Mouse (Mus musculus) hindbrain, embryonic 16.5 days (tissue): Measurements from ENCODE around the gene Lbhd2. TPM values are rescaled to one million over a fixed set of nuclear protein-coding genes. Genes with fewer than 3 reads are reported as not detected.

Experiments
- ATAC-seq: fragments of 200-750 bp; cut with Nextera tagmentation; 2 replicates; pipeline ENCODE4 v1.8.0; 2017; ENCODE audit warnings: moderate TSS enrichment, moderate library complexity
- H3K27ac ChIP-seq: fragments of 300-500 bp; sonication (generic); 2 replicates; pipeline ENCODE4 v1.5.1; 2014; ENCODE audit warnings: low read depth, mild to moderate bottlenecking, control low read depth, low read length, moderate library complexity
- H3K27me3 ChIP-seq: fragments of 300-500 bp; sonication (generic); replicated peaks from 2 replicates; pipeline ENCODE4 v1.6.1; 2014; ENCODE audit warnings: low read length; ENCODE audit not compliant: control insufficient read depth, insufficient read depth
- H3K36me3 ChIP-seq: fragments of 300-500 bp; sonication (generic); 2 replicates; pipeline ENCODE4 v1.6.1; 2014; ENCODE audit warnings: mild to moderate bottlenecking, low read length, moderate library complexity, mixed read lengths; ENCODE audit not compliant: control insufficient read depth, insufficient read depth
- H3K4me1 ChIP-seq: fragments of 300-500 bp; sonication (generic); 2 replicates; pipeline ENCODE4 v1.6.1; 2014; ENCODE audit warnings: low read depth, low read length; ENCODE audit not compliant: control insufficient read depth, insufficient read depth
- H3K4me2 ChIP-seq: fragments of 300-500 bp; sonication (generic); 2 replicates; pipeline ENCODE4 v1.6.1; 2014; ENCODE audit warnings: mild to moderate bottlenecking, low read length, control low read depth, moderate library complexity
- H3K4me3 ChIP-seq: fragments of 300-500 bp; sonication (generic); 2 replicates; pipeline ENCODE4 v1.5.1; 2014; ENCODE audit warnings: mild to moderate bottlenecking, low read length, control low read depth, moderate library complexity
- H3K9ac ChIP-seq: fragments of 300-500 bp; sonication (generic); 2 replicates; pipeline ENCODE4 v1.6.1; 2014; ENCODE audit warnings: low read depth, mild to moderate bottlenecking, control low read depth, low read length, moderate library complexity
- H3K9me3 ChIP-seq: fragments of 300-500 bp; sonication (generic); 2 replicates; pipeline ENCODE4 v1.6.1; 2014; ENCODE audit warnings: mild to moderate bottlenecking, low read length, moderate library complexity; ENCODE audit not compliant: control insufficient read depth
- WGBS: fragments of 180-500 bp; shearing (Covaris S2); extraction: QIAGEN DNeasy Blood & Tissue Kit; methylation state at CpG from one replicate; pipeline ENCODE4 v1.1.7; 2014; 5-methylcytosine and 5-hydroxymethylcytosine counted together
- polyA plus RNA-seq: library from polyadenylated mRNA; unstranded; fragments of >200 nt; fragmentation: Nextera tagmentation; extraction: Ambion mirVana; gene quantifications from 2 replicates; pipeline ENCODE4 v1.2.1, GENCODE M21; 2015

Lbhd2 gene
- polyA plus RNA-seq, 1 experiment from 2014 or later: 3.3 TPM

DNA sequence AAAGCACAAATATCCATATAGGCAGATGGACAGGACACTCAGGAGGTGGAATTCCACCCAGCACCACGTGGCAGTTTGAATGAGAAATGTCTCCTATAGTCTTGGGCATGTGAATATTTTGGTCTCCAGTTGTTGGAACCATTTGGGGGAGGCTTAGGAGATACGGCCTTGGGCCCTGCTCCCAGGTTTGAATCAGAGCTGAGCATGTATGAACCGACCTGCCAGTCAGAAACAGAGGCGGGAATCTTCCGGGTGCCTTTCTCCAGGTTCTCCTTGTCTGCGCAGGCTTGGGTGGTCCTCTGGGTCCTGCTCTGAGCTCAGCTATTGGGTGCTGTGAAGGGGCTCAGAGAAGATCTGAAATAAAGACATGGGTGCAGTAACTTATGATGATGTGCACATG lies 12.6 kb upstream of the Lbhd2 start:
- Histone ChIP-seq H3K4me2 (no peak overlapping the region), H3K36me3 (no peaks in the 10 kb centered on the region), H3K4me1 (no peaks in the 10 kb centered on the region), H3K9me3 (no peaks in the 10 kb centered on the region), H3K27ac (no peak overlapping the region), H3K27me3 (no peaks in the 10 kb centered on the region), H3K4me3 (no peak overlapping the region), H3K9ac (no peak overlapping the region)
- no peak for ATAC-seq
- 86% methylated on average over 6 of the region's 6 CpGs for WGBS

DNA sequence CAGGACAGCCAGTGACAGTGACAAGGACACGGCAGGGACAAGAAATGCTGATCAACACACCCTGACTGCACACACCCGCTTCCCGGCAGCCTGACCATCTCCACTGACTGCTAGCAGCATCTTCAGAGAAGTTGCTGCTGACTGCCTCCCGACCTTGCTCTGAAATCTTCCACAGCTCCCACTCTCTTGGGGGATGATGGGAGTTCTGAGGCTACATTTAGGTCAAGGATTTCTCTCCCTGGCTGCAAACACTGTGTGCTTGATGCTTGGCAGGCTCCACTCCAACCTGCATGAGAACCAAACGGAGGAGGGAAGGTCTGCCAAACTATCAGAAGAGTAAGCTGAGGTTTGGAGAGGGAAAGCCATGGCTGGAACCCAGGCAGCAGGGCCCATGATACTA lies 9.6 kb upstream of the Lbhd2 start:
- Histone ChIP-seq H3K4me1 (no peaks in the 10 kb centered on the region), H3K9me3 (no peaks in the 10 kb centered on the region), H3K9ac (no peak overlapping the region), H3K27me3 (no peaks in the 10 kb centered on the region), H3K4me2 (no peak overlapping the region), H3K36me3 (no peaks in the 10 kb centered on the region), H3K4me3 (no peak overlapping the region), H3K27ac (no peak overlapping the region)
- WGBS: 83% methylated on average over 5 of the region's 5 CpGs
- no peak for ATAC-seq

DNA sequence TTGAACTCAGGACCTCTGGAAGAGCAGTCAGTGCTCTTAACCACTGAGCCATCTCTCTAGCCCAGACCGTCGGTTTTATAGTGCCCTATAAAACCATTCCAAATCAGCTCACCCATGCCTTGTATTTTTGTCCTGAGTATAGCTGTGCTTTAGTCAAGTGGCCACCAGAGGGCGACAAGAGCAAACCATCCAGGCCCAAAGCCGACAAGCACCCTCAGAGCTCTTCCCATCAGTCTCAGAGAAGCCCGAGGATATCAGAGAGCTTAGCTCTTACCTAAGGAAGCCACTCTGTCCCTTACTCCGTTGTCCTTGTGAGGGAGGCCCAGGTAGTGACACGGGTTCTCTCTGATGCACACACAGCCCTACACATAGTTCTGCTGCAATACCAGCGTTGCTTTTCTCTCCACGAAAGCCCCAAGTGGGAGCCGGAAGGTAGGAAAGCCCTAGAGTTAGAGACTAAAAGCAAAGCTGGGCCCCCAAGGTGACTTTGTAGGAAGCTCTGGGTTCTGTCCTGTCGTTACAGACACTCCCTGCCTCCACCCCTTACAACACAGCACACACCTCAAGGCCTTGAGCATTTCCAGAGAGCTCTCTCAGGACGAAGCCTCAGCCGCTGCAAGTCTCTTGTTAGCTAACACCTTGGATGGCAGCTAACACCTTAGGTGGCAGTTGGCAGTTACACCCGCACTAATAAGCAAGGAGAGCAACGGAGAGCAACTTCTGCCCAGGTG lies 5.0 kb upstream of the Lbhd2 start:
- Histone ChIP-seq H3K27ac (no peak overlapping the region), H3K27me3 (peaks cover 3% of the 10 kb centered on the region; the same call in 1 of the 2 replicates), H3K36me3 (no peaks in the 10 kb centered on the region), H3K4me1 (no peaks in the 10 kb centered on the region), H3K9ac (no peak overlapping the region), H3K9me3 (0 out of 2 replicates have a peak, but pooled peaks cover 2% of the 10 kb centered on the region), H3K4me3 (no peak overlapping the region), H3K4me2 (no peak overlapping the region)
- 25% methylated on average over 15 of the region's 15 CpGs for WGBS
- peak; percentile 78 for ATAC-seq

DNA sequence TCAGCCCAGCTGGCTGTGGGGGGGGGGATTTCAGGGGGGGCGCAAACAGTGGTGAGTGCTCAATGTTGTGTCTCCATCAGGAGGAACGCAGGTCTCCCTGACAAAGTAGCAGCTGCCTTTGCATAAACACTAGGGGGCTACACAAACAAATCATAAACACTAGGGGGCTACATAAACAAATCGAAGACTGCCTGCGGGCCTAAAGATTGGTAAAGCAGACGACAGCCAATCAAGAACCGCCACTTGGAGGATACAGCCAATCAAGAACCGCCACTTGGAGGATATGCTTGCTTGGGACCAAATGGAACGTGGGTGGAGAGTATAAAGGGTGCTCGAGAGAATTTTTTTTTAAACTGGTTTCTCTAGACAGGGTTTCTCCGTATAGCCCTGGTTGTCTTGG lies 1.7 kb upstream of the Lbhd2 start:
- Histone ChIP-seq H3K4me1 (peaks cover 6% of the 10 kb centered on the region), H3K36me3 (no peaks in the 10 kb centered on the region), H3K9ac (no peak overlapping the region), H3K9me3 (0 out of 2 replicates have a peak, but pooled peaks cover 2% of the 10 kb centered on the region), H3K27me3 (peaks cover 9% of the 10 kb centered on the region), H3K4me3 (no peak overlapping the region), H3K4me2 (no peak overlapping the region), H3K27ac (no peak overlapping the region)
- WGBS: 69% methylated on average over 10 of the region's 10 CpGs
- no peak for ATAC-seq

DNA sequence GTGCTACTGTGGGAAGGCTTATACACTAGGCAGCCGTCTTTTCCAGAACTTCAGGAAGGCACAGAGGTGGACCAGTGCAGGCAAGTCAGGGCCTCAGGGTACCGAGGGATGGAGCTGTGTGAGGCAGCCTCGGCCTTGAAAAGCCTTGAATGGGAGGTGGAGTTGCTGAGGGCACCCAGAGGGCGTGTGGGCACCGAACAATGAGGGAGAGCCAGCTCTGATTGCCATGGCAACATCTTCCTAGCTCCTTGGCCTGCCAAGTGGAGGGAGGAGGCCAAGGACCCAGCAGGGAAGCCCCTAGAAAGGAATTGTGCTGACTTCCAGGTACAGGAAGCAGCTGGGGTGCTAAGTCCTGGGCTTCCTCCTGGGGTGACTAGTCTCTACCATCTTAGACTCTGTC lies 3.0 kb downstream of the Lbhd2 start:
- Histone ChIP-seq H3K27ac (0 out of 2 replicates have a peak overlapping the region, but pooled peaks have one; percentile 17), H3K9me3 (0 out of 2 replicates have a peak, but pooled peaks cover 2% of the 10 kb centered on the region), H3K9ac (peak overlapping the region; percentile 17; the same call in 1 of the 2 replicates), H3K36me3 (no peaks in the 10 kb centered on the region), H3K4me2 (no peak overlapping the region), H3K4me3 (no peak overlapping the region), H3K27me3 (peaks cover 9% of the 10 kb centered on the region), H3K4me1 (peaks cover 19% of the 10 kb centered on the region)
- WGBS: 5% methylated on average over 5 of the region's 5 CpGs
- peak; percentile 44; the same call in 1 of the 2 replicates for ATAC-seq

DNA sequence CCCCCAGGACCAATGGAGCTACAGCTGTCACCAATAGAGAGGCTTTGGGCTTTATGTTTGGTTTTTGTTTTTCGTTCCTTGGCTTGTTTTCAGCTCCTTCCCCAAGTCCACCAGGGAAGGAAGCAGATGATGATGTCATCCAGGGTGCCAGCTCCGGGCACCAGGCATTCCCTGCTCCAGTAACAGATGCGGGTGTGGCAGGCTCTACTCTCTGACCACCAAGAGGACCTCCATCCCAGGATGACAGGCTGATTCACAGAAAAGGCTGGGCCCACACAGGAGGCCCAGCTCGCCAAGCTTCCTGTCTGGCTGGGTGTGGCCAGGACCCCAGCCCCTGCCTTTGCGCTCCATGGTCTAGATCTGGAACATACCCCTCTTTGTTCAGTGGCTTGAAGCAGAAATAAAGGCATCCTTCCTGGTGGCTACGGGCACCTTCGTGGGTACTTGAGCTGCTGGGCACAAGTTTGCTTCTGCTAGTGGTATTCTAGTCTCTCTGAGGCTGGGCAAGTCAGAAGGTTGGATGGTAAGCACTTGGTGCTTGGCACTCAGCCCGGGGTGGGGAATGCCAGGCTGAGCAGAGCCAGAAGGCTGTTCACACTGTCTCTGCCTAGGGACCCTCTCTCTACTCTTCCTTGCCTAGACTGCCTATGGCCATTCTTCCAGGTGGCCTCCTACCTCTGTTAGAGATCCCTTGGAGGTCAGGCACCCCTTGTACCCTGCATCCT lies 5.2 kb downstream of the Lbhd2 start:
- no peak for ATAC-seq
- Histone ChIP-seq H3K27ac (no peak overlapping the region), H3K4me2 (no peak overlapping the region), H3K9me3 (no peaks in the 10 kb centered on the region), H3K4me1 (peaks cover 21% of the 10 kb centered on the region), H3K36me3 (no peaks in the 10 kb centered on the region), H3K4me3 (no peak overlapping the region), H3K9ac (no peak overlapping the region), H3K27me3 (peaks cover 10% of the 10 kb centered on the region; the same call in 1 of the 2 replicates)
- 75% methylated on average over 8 of the region's 8 CpGs for WGBS

DNA sequence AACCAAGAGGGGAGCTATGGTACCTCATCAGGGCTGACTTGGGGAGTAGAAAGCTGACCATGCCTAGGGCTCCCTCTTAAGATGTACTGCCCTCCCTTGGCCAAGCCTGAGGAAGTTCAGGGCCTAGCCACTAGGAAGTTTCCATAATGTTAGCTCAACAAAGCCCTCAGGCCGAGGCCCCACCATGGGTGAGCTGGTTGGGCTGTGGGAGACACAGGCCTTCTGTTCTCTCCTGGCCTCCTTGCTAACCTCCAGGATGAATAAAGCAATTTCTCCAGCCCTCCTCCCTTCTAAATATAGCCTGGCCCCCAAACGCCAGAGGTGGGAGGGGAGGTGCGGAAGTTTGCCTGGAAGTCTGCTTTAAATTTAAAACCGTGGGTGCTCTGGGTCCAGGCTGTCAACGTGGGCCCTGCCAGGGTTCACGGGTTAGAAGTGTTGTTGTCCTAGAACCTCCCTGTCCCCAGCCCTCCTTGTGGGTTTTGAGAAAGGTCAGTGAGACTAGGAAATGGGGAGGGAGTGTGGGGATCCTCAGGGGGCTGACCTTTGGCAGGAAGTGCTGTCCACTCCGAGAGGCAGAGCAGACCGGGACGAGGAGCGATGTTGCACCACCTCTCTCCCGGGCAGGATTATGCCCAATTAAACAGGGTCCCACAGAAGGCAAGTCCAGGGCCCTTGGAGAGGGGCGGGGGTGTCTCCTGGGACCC lies 6.1 kb downstream of the Lbhd2 start:
- H3K9me3 ChIP-seq: no peaks in the 10 kb centered on the region
- H3K4me1 ChIP-seq: peaks cover 27% of the 10 kb centered on the region
- no peak for ATAC-seq
- H3K27me3 ChIP-seq: peaks cover 5% of the 10 kb centered on the region; the same call in 1 of the 2 replicates
- no peaks in the 10 kb centered on the region for H3K36me3 ChIP-seq
- H3K4me3 ChIP-seq: peak overlapping the region; percentile 32
- H3K4me2 ChIP-seq: peak overlapping the region; percentile 58
- peak overlapping the region; percentile 47 for H3K9ac ChIP-seq
- no peak overlapping the region for H3K27ac ChIP-seq
- WGBS: 27% methylated on average over 12 of the region's 12 CpGs

DNA sequence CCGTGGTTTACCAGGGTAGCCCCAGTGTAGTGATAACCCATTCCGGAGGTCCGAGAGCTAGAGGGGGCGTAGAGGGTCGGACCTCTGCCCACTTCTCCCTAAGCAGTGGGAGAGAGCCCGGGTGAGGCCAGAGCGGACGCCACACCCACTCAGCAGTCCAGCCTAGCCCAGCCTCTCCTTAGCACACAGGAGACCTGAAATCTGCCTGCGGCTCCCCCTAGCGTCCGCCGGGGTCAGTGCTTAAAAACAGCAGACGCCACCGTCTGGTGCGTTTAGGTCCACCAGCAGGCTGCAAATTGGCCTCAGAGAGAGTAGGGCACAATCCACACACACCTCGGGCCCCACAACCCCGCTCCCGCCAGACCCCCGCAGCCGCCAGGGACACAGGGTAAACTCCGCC lies 6.7 kb downstream of the Lbhd2 start:
- Histone ChIP-seq H3K4me1 (peaks cover 27% of the 10 kb centered on the region), H3K4me3 (peak overlapping the region; percentile 32), H3K4me2 (peak overlapping the region; percentile 58), H3K27ac (no peak overlapping the region), H3K36me3 (no peaks in the 10 kb centered on the region), H3K9me3 (no peaks in the 10 kb centered on the region), H3K27me3 (0 out of 2 replicates have a peak, but pooled peaks cover 3% of the 10 kb centered on the region), H3K9ac (peak overlapping the region; percentile 47)
- peak; percentile 82 for ATAC-seq
- WGBS: 1% methylated on average over 21 of the region's 21 CpGs
